Mouse (Mus musculus): ENCODE results near the gene Prl3a1. TPM values are rescaled to one million over a fixed set of nuclear protein-coding genes. Genes with fewer than 3 reads are reported as not detected.

The Prl3a1 gene
- polyA plus RNA-seq (2015; fragmentation: Nextera tagmentation; extraction: Ambion mirVana) = not detected in 2 replicates

DNA sequence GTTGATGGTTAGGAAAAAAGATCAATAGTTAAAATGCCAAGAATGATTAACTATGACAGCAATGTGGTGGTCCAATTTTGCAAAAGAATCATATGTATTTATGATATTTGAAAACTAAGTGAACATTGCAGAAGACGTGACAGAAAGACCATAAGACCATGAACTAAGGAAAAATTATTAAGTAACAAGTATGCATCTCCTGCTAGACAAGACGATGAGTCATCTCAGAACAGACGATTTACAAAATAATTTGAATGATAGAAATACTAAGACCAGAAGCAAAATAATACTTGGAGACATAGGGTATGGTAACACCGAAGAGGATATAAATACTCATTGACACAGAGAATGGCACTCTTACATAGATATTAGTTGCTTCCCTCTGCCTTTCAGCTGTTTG, at the start of gene Prl3a1:
Prl3a1 (plus strand) TSS at position 301 of the 400 bp plus-strand sequence.
- Histone ChIP-seq H3K9ac (no peak within 1 kb of the TSS), H3K9me3 (replicated peaks) (no peaks in the 10 kb centered on the region), H3K27me3 (no peaks in the 10 kb centered on the region), H3K4me1 (replicated peaks) (no peaks in the 10 kb centered on the region), H3K27ac (replicated peaks) (no peak within 1 kb of the TSS), H3K4me2 (no peak within 1 kb of the TSS), H3K4me3 (replicated peaks) (no peak within 1 kb of the TSS), H3K36me3 (replicated peaks) (no peaks in the 10 kb centered on the region)
- ATAC-seq (ENCODE audit: insufficient read depth) = no peak
- WGBS (ENCODE audit: insufficient replicate concordance) = 58% methylated on average over 4 of the region's 4 CpGs

- no peak for ATAC-seq (ENCODE audit: insufficient read depth)
- H3K4me2 ChIP-seq = no peak within 1 kb of the TSS
- H3K9me3 ChIP-seq (replicated peaks) = no peaks in the 10 kb centered on the region
- no peak within 1 kb of the TSS for H3K4me3 ChIP-seq (replicated peaks)
- no peaks in the 10 kb centered on the region for H3K36me3 ChIP-seq (replicated peaks)
- no peaks in the 10 kb centered on the region for H3K27me3 ChIP-seq
- H3K9ac ChIP-seq = no peak within 1 kb of the TSS
- no peak within 1 kb of the TSS for H3K27ac ChIP-seq (replicated peaks)
- H3K4me1 ChIP-seq (replicated peaks) = no peaks in the 10 kb centered on the region
- WGBS (ENCODE audit: insufficient replicate concordance) = 70% methylated on average over 1 of the region's 1 CpGs
These were observed 17.7 kb upstream of the Prl3a1 start, which contains the start of gene Prl3b1 for GRCm38 (mm10) chr13:27241547-27241946. Gene Prl3b1, plus strand, starts transcription at chr13:27241847.

GRCm38 (mm10) chr13:27312334-27313225, 53.3 kb downstream of the Prl3a1 start, which contains the start of gene Prl6a1:
Gene Prl6a1, plus strand, starts transcription at chr13:27312627.
- no peaks in the 10 kb centered on the region for H3K4me1 ChIP-seq (replicated peaks)
- no peaks in the 10 kb centered on the region for H3K9me3 ChIP-seq (replicated peaks)
- ATAC-seq (ENCODE audit: insufficient read depth) = no peak
- no peak within 1 kb of the TSS for H3K9ac ChIP-seq
- WGBS (ENCODE audit: insufficient replicate concordance) = 58% methylated on average over 7 of the region's 7 CpGs
- H3K4me3 ChIP-seq (replicated peaks) = no peak within 1 kb of the TSS
- H3K27ac ChIP-seq (replicated peaks) = no peak within 1 kb of the TSS
- no peaks in the 10 kb centered on the region for H3K36me3 ChIP-seq (replicated peaks)
- no peak within 1 kb of the TSS for H3K4me2 ChIP-seq
- no peaks in the 10 kb centered on the region for H3K27me3 ChIP-seq

Other genes with a start within 250 kb of the Prl3a1 start
- not detected in 2 replicates for gene Prl, start 201.9 kb upstream of the Prl3a1 start, polyA plus RNA-seq (2015; fragmentation: Nextera tagmentation; extraction: Ambion mirVana)
- not detected in 2 replicates for gene Prl3d1, start 165.2 kb upstream of the Prl3a1 start, polyA plus RNA-seq (2015; fragmentation: Nextera tagmentation; extraction: Ambion mirVana)
- gene Prl3d2, start 137.7 kb upstream of the Prl3a1 start, polyA plus RNA-seq (2015; fragmentation: Nextera tagmentation; extraction: Ambion mirVana) = not detected in 2 replicates
- gene Prl3d3, start 102.6 kb upstream of the Prl3a1 start, polyA plus RNA-seq (2015; fragmentation: Nextera tagmentation; extraction: Ambion mirVana) = not detected in 2 replicates
- not detected in 2 replicates for gene Prl3c1, start 62.8 kb upstream of the Prl3a1 start, polyA plus RNA-seq (2015; fragmentation: Nextera tagmentation; extraction: Ambion mirVana)
- gene Prl3b1, start 17.6 kb upstream of the Prl3a1 start, polyA plus RNA-seq (2015; fragmentation: Nextera tagmentation; extraction: Ambion mirVana) = not detected in 2 replicates
- not detected in 2 replicates for gene Prl6a1, start 53.2 kb downstream of the Prl3a1 start, polyA plus RNA-seq (2015; fragmentation: Nextera tagmentation; extraction: Ambion mirVana)
- not detected in 2 replicates for gene Prl8a2, start 86.2 kb downstream of the Prl3a1 start, polyA plus RNA-seq (2015; fragmentation: Nextera tagmentation; extraction: Ambion mirVana)
- gene Prl2b1, start 131.4 kb downstream of the Prl3a1 start, polyA plus RNA-seq (2015; fragmentation: Nextera tagmentation; extraction: Ambion mirVana) = not detected in 2 replicates
- gene Prl8a6, start 179.3 kb downstream of the Prl3a1 start, polyA plus RNA-seq (2015; fragmentation: Nextera tagmentation; extraction: Ambion mirVana) = not detected in 2 replicates

Data from liver, embryonic 15.5 days (tissue).